Mouse (Mus musculus) heart, adult 8-10 months (tissue): ENCODE results near the gene Cntln. TPM values are rescaled to one million over a fixed set of nuclear protein-coding genes. Genes with fewer than 3 reads are reported as not detected.

Experiments
- total RNA-seq, 4 experiments: library from RNA; stranded (reverse); gene quantifications; 2 replicates each; pipeline ENCODE4 v1.2.4; 2022

The Cntln gene
- total RNA-seq, 4 experiments from 2014 or later, result 1.8 to 2.5 (median 2.0) TPM

Other genes starting within 250 kb of the Cntln start
- gene Bnc2, start 209.0 kb upstream of the Cntln start, total RNA-seq, result 1 to 10 TPM; 5.2 to 6.7 (median 5.5) TPM